Mouse (Mus musculus) cerebellum, adult 9-10 months (tissue): ENCODE results near the gene Defa28.
"Not testable (repeated sequence)": the region's sequence is repeated elsewhere in the genome, so short reads cannot be mapped to it uniquely, and the experiment has no call there.

Source experiments
- DNase-seq: peaks from one replicate; pipeline ENCODE4 v3.0.0; 2022

Defa28 gene

DNA sequence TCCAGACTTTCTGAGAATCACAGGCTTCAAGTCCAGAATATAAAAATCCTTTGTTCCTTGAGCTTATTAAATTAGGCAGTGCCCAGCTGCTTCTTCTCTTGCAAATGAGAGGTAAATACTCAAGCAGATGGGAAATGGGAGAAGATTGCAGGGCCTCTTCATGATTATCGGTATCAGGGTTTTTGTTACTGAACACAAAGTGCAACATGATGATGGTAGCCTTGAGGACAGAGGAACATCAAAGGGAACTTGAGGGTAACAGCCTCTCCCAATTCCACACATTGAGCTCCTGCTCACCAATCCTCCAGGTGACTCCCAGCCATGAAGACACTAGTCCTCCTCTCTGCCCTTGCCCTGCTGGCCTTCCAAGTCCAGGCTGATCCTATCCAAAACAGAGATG is at the start of gene Defa28:
Defa28 (plus strand) TSS at position 301 of the 400 bp plus-strand sequence.
- DNase-seq: not testable (repeated sequence)

DNA sequence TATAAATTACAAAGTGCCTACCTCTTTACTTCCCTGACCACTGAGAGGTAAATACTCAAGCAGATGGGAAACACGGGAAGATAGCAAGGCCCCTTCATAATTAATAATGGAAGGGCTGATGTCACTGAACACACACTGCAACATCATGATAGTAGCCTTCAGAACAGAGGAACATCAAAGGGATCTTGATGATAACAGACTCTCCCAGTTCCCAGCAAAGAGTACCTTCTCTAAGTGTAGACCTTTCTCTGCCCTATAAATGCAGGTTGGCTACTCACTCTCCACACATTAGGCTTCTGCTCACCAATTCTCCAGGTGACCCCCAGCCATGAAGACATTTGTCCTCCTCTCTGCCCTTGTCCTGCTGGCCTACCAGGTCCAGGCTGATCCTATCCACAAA is 17.7 kb upstream of the Defa28 start, which contains the start of gene Defa37:
Defa37 (plus strand) TSS at position 301 of the 400 bp plus-strand sequence.
- not testable (repeated sequence) for DNase-seq

DNA sequence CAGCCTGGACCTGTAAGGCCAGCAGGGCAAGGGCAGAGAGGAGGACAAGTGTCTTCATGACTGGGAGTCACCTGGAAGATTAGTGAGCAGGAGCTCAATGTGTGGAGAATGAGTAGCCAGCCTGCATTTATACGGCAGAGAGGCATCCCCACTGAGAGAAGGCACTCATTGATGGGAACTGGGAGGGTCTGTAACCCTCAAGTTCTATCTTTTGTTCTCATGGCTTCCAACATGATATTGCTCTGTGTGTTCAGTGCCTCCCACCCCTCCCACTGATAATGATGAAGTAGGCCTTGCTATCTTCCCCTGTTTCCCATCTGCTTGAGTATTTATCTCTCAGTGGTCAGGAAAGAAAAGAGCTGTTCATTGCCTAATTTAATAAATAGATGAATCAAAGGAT is 11.6 kb downstream of the Defa28 start, which contains the start of gene Gm7861:
Gm7861 (minus strand) TSS at position 101 of the 400 bp plus-strand sequence.
- DNase-seq: not testable (repeated sequence)

- DNase-seq: not testable (repeated sequence)
Measured at GRCm38 (mm10) chr8:21617883-21618282, 35.1 kb downstream of the Defa28 start, which contains the start of gene Defa26. Gene Defa26 (plus strand): TSS chr8:21618183.
